Mouse (Mus musculus): ENCODE results near the gene Olfr530. TPM values are rescaled to one million over a fixed set of nuclear protein-coding genes. Genes with fewer than 3 reads are reported as not detected.

The Olfr530 gene
- polyA plus RNA-seq (2012; rRNA removed) = not detected in 2 replicates

- WGBS = 14% methylated on average over 1 of the region's 1 CpGs
- H3K27ac ChIP-seq (ENCODE audit: insufficient read depth, low read depth, low read length) = no peak within 1 kb of the TSS
- DNase-seq = no peak
Measured at GRCm38 (mm10) chr7:140376231-140376630, at the start of gene Olfr530. Gene Olfr530, minus strand, starts transcription at chr7:140376331.

GRCm38 (mm10) chr7:140421539-140421938, 45.4 kb upstream of the Olfr530 start, which contains the start of gene Olfr532:
Gene Olfr532, minus strand, starts transcription at chr7:140421639.
- 83% methylated on average over 1 of the region's 1 CpGs for WGBS
- Histone ChIP-seq H3K4me3 (ENCODE audit: insufficient read depth, low read depth, low read length) (no peak within 1 kb of the TSS), H3K36me3 (ENCODE audit: control insufficient read depth, insufficient read depth, low read length) (no peaks in the 10 kb centered on the region), H3K27me3 (replicated peaks; ENCODE audit: control insufficient read depth, insufficient read depth, low read length) (no peaks in the 10 kb centered on the region), H3K4me1 (ENCODE audit: control insufficient read depth, insufficient read depth, low read length) (no peaks in the 10 kb centered on the region), H3K27ac (ENCODE audit: insufficient read depth, low read depth, low read length) (no peak within 1 kb of the TSS)
- TF ChIP-seq CTCF (conservative IDR thresholded peaks at IDR 0.05; ENCODE audit: insufficient read depth, insufficient read length, low read depth, low read length) (no peak), POLR2A (IDR thresholded peaks at IDR 0.05; ENCODE audit: low read depth, low read length) (no peak)
- DNase-seq = no peak

More at GRCm38 (mm10) chr7:140376231-140376630, at the start of gene Olfr530:
- no peak within 1 kb of the TSS for H3K4me3 ChIP-seq (ENCODE audit: insufficient read depth, low read depth, low read length)
- H3K4me1 ChIP-seq (ENCODE audit: control insufficient read depth, insufficient read depth, low read length) = no peaks in the 10 kb centered on the region
- no peaks in the 10 kb centered on the region for H3K27me3 ChIP-seq (replicated peaks; ENCODE audit: control insufficient read depth, insufficient read depth, low read length)
- TF ChIP-seq CTCF (conservative IDR thresholded peaks at IDR 0.05; ENCODE audit: insufficient read depth, insufficient read length, low read depth, low read length) (no peak), POLR2A (IDR thresholded peaks at IDR 0.05; ENCODE audit: low read depth, low read length) (no peak)
- H3K36me3 ChIP-seq (ENCODE audit: control insufficient read depth, insufficient read depth, low read length) = no peaks in the 10 kb centered on the region

GRCm38 (mm10) chr7:140402818-140403217, 26.7 kb upstream of the Olfr530 start, which contains the start of gene Olfr531:
Gene Olfr531, minus strand, starts transcription at chr7:140402918.
- no peak for DNase-seq
- no peaks in the 10 kb centered on the region for H3K27me3 ChIP-seq (replicated peaks; ENCODE audit: control insufficient read depth, insufficient read depth, low read length)
- H3K4me3 ChIP-seq (ENCODE audit: insufficient read depth, low read depth, low read length) = no peak within 1 kb of the TSS
- H3K36me3 ChIP-seq (ENCODE audit: control insufficient read depth, insufficient read depth, low read length) = no peaks in the 10 kb centered on the region
- TF ChIP-seq CTCF (conservative IDR thresholded peaks at IDR 0.05; ENCODE audit: insufficient read depth, insufficient read length, low read depth, low read length) (no peak), POLR2A (IDR thresholded peaks at IDR 0.05; ENCODE audit: low read depth, low read length) (no peak)
- no peak within 1 kb of the TSS for H3K27ac ChIP-seq (ENCODE audit: insufficient read depth, low read depth, low read length)
- WGBS = 96% methylated on average over 1 of the region's 1 CpGs
- no peaks in the 10 kb centered on the region for H3K4me1 ChIP-seq (ENCODE audit: control insufficient read depth, insufficient read depth, low read length)

GRCm38 (mm10) chr7:140376911-140377310, 780 bp upstream of the Olfr530 start:
- 94% methylated on average over 2 of the region's 2 CpGs for WGBS
- Histone ChIP-seq H3K27me3 (replicated peaks; ENCODE audit: control insufficient read depth, insufficient read depth, low read length) (no peaks in the 10 kb centered on the region; the same call in 1 of the 2 replicates), H3K4me3 (ENCODE audit: insufficient read depth, low read depth, low read length) (no peak overlapping the region), H3K27ac (ENCODE audit: insufficient read depth, low read depth, low read length) (no peak overlapping the region), H3K4me1 (ENCODE audit: control insufficient read depth, insufficient read depth, low read length) (no peaks in the 10 kb centered on the region), H3K36me3 (ENCODE audit: control insufficient read depth, insufficient read depth, low read length) (no peaks in the 10 kb centered on the region)
- TF ChIP-seq CTCF (conservative IDR thresholded peaks at IDR 0.05; ENCODE audit: insufficient read depth, insufficient read length, low read depth, low read length) (no peak), POLR2A (IDR thresholded peaks at IDR 0.05; ENCODE audit: low read depth, low read length) (no peak)
- no peak for DNase-seq

GRCm38 (mm10) chr7:140374300-140374699, 1.8 kb downstream of the Olfr530 start:
- 75% methylated on average over 4 of the region's 4 CpGs for WGBS
- Histone ChIP-seq H3K4me3 (ENCODE audit: insufficient read depth, low read depth, low read length) (no peak overlapping the region), H3K36me3 (ENCODE audit: control insufficient read depth, insufficient read depth, low read length) (no peaks in the 10 kb centered on the region), H3K27me3 (replicated peaks; ENCODE audit: control insufficient read depth, insufficient read depth, low read length) (no peaks in the 10 kb centered on the region), H3K4me1 (ENCODE audit: control insufficient read depth, insufficient read depth, low read length) (no peaks in the 10 kb centered on the region), H3K27ac (ENCODE audit: insufficient read depth, low read depth, low read length) (no peak overlapping the region)
- DNase-seq = no peak
- TF ChIP-seq CTCF (conservative IDR thresholded peaks at IDR 0.05; ENCODE audit: insufficient read depth, insufficient read length, low read depth, low read length) (no peak), POLR2A (IDR thresholded peaks at IDR 0.05; ENCODE audit: low read depth, low read length) (no peak)

- Histone ChIP-seq H3K27ac (ENCODE audit: insufficient read depth, low read depth, low read length) (no peak within 1 kb of the TSS), H3K4me3 (ENCODE audit: insufficient read depth, low read depth, low read length) (no peak within 1 kb of the TSS), H3K36me3 (ENCODE audit: control insufficient read depth, insufficient read depth, low read length) (no peaks in the 10 kb centered on the region), H3K4me1 (ENCODE audit: control insufficient read depth, insufficient read depth, low read length) (no peaks in the 10 kb centered on the region), H3K27me3 (replicated peaks; ENCODE audit: control insufficient read depth, insufficient read depth, low read length) (no peaks in the 10 kb centered on the region; the same call in 1 of the 2 replicates)
- no peak for TF ChIP-seq CTCF (conservative IDR thresholded peaks at IDR 0.05; ENCODE audit: insufficient read depth, insufficient read length, low read depth, low read length)
- TF ChIP-seq POLR2A (IDR thresholded peaks at IDR 0.05; ENCODE audit: low read depth, low read length) = no peak
- DNase-seq = no peak
- 72% methylated on average over 3 of the region's 3 CpGs for WGBS
Measured at GRCm38 (mm10) chr7:140361571-140361970, 14.6 kb downstream of the Olfr530 start, which contains the start of gene Olfr60. Gene Olfr60, minus strand, starts transcription at chr7:140361671.

GRCm38 (mm10) chr7:140333717-140334116, 42.4 kb downstream of the Olfr530 start, which contains the start of gene Olfr527:
Gene Olfr527, plus strand, starts transcription at chr7:140334017.
- WGBS = 66% methylated on average over 2 of the region's 2 CpGs
- H3K27ac ChIP-seq (ENCODE audit: insufficient read depth, low read depth, low read length) = no peak within 1 kb of the TSS
- no peaks in the 10 kb centered on the region for H3K27me3 ChIP-seq (replicated peaks; ENCODE audit: control insufficient read depth, insufficient read depth, low read length)
- TF ChIP-seq POLR2A (IDR thresholded peaks at IDR 0.05; ENCODE audit: low read depth, low read length) (no peak), CTCF (conservative IDR thresholded peaks at IDR 0.05; ENCODE audit: insufficient read depth, insufficient read length, low read depth, low read length) (no peak)
- no peaks in the 10 kb centered on the region for H3K36me3 ChIP-seq (ENCODE audit: control insufficient read depth, insufficient read depth, low read length)
- DNase-seq = no peak
- H3K4me1 ChIP-seq (ENCODE audit: control insufficient read depth, insufficient read depth, low read length) = no peaks in the 10 kb centered on the region
- H3K4me3 ChIP-seq (ENCODE audit: insufficient read depth, low read depth, low read length) = no peak within 1 kb of the TSS

Measured in kidney, adult 2 months (tissue).